Mouse (Mus musculus) cerebellum, adult 2 months (tissue): ENCODE data around the gene Nlgn2. TPM values are rescaled to one million over a fixed set of nuclear protein-coding genes. Genes with fewer than 3 reads are reported as not detected.
"Not testable (repeated sequence)": the region's sequence is repeated elsewhere in the genome, so short reads cannot be mapped to it uniquely, and the experiment has no call there.

Experiments
- DNase-seq, 2 experiments: peaks; one replicate each; pipeline ENCODE4 v3.0.0; 2021
- H3K27ac ChIP-seq: fragments of 200-500 bp; 2 replicates; pipeline ENCODE4 v1.5.1; 2012; ENCODE audit warnings: low read length, control low read depth, inconsistent platforms; ENCODE audit not compliant: insufficient read depth
- H3K27me3 ChIP-seq: fragments of 200-500 bp; 2 replicates; pipeline ENCODE4 v1.6.1; 2012; ENCODE audit warnings: inconsistent platforms, mild to moderate bottlenecking, low read length, moderate library complexity; ENCODE audit not compliant: control insufficient read depth, insufficient read depth
- H3K4me1 ChIP-seq: fragments of 200-500 bp; 2 replicates; pipeline ENCODE4 v1.6.1; 2011; ENCODE audit warnings: low read length; ENCODE audit not compliant: control insufficient read depth, insufficient read depth
- H3K4me3 ChIP-seq: fragments of 200-500 bp; replicated peaks from 2 replicates; pipeline ENCODE3; 2011; ENCODE audit warnings: mild to moderate bottlenecking, low read depth, low read length, control low read depth; ENCODE audit not compliant: insufficient read depth
- CTCF ChIP-seq: fragments of 200-500 bp; IDR thresholded peaks from 2 replicates; pipeline ENCODE4 v1.5.1; 2011; ENCODE audit warnings: low read depth, mild to moderate bottlenecking, control low read depth, low read length, moderate library complexity, borderline replicate concordance; ENCODE audit not compliant: insufficient read depth
- POLR2A ChIP-seq: fragments of 200-500 bp; IDR thresholded peaks from 2 replicates; pipeline ENCODE4 v1.6.1; 2011; ENCODE audit warnings: low read length, control low read depth, borderline replicate concordance; ENCODE audit not compliant: insufficient read depth
- WGBS: fragments of 180-500 bp; shearing (Covaris S2); methylation state at CpG from one replicate; pipeline ENCODE4 v1.1.7; 2018; 5-methylcytosine and 5-hydroxymethylcytosine counted together
- polyA plus RNA-seq: library from polyadenylated mRNA; depleted of rRNA; stranded (reverse); fragments of >200 nt; gene quantifications from 2 replicates; pipeline ENCODE4 v1.2.3, GENCODE M21; 2012

The Nlgn2 gene
- polyA plus RNA-seq, 1 experiment = 116 TPM

- 60% methylated on average over 4 of the region's 4 CpGs for WGBS
- TF ChIP-seq POLR2A = no peak
- no peak for TF ChIP-seq CTCF
- no peak for DNase-seq
- Histone ChIP-seq H3K4me3 (no peak overlapping the region), H3K27ac (no peak overlapping the region), H3K27me3 (no peaks in the 10 kb centered on the region; the same call in 1 of the 2 replicates), H3K4me1 (no peaks in the 10 kb centered on the region)
These were observed 34.9 kb upstream of the Nlgn2 start for GRCm38 (mm10) chr11:69872451-69872850.

GRCm38 (mm10) chr11:69871822-69872221 is 34.2 kb upstream of the Nlgn2 start:
- no peaks in the 10 kb centered on the region for H3K4me1 ChIP-seq
- no peak for TF ChIP-seq CTCF
- TF ChIP-seq POLR2A = no peak
- no peak overlapping the region for H3K4me3 ChIP-seq
- DNase-seq = no peak
- 89% methylated on average over 7 of the region's 7 CpGs for WGBS
- no peak overlapping the region for H3K27ac ChIP-seq
- H3K27me3 ChIP-seq = no peaks in the 10 kb centered on the region; the same call in 1 of the 2 replicates

DNA sequence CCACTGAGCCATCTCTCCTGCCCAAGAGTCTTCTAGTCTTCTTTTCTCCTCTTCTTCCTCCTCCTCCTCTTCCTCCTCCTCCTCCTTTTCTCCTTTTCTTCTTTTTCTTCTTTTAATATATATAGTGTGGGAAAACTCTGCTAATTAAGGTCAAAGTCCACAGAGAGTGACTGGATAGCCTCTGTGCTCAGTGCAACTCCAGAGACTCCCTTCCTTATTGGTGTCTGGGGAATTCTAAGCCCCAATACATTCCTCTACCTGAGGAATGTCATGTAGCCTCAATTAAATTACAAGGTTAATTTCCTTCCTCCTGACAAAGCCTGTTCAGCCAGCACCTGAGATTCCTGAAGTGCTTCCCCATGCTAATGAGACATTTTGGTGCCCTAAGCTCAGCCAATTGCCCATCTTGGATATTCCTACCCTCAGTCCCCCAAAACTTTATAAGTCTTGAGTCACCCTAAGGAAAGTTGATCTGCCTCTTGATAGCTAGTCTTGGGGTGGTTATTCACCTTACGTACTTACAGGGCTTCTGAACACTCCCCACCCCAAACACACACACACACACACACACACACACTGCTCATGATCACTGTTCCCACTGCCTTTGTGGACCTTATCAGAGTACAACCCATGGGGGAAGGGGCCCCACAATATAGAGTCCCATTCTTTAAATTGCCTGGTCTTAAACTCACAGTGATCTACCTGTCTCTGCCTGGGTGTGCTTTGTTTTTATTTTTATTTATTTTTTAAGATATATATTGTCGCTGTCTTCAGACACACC is 32.9 kb upstream of the Nlgn2 start:
- no peak for TF ChIP-seq POLR2A
- no peak for TF ChIP-seq CTCF
- H3K4me1 ChIP-seq = no peaks in the 10 kb centered on the region
- WGBS = 94% methylated on average over 2 of the region's 2 CpGs
- no peak for DNase-seq
- H3K4me3 ChIP-seq = no peak overlapping the region
- H3K27ac ChIP-seq = no peak overlapping the region
- no peaks in the 10 kb centered on the region; the same call in 1 of the 2 replicates for H3K27me3 ChIP-seq

GRCm38 (mm10) chr11:69867335-69867734 is 29.8 kb upstream of the Nlgn2 start:
- DNase-seq = no peak
- Histone ChIP-seq H3K4me3 (no peak overlapping the region), H3K27ac (no peak overlapping the region), H3K4me1 (no peaks in the 10 kb centered on the region), H3K27me3 (no peaks in the 10 kb centered on the region; the same call in 1 of the 2 replicates)
- TF ChIP-seq CTCF (no peak), POLR2A (no peak)
- WGBS = 73% methylated on average over 9 of the region's 9 CpGs

- H3K27ac ChIP-seq = no peak overlapping the region
- no peak overlapping the region for H3K4me3 ChIP-seq
- DNase-seq = no peak
- TF ChIP-seq POLR2A (no peak), CTCF (no peak)
- H3K27me3 ChIP-seq = no peaks in the 10 kb centered on the region; the same call in 1 of the 2 replicates
- no peaks in the 10 kb centered on the region for H3K4me1 ChIP-seq
- 79% methylated on average over 9 of the region's 9 CpGs for WGBS
These were observed 28.0 kb upstream of the Nlgn2 start for GRCm38 (mm10) chr11:69865561-69865960.

GRCm38 (mm10) chr11:69864138-69864860 is 26.7 kb upstream of the Nlgn2 start:
- TF ChIP-seq POLR2A (no peak), CTCF (no peak)
- no peak overlapping the region for H3K27ac ChIP-seq
- no peaks in the 10 kb centered on the region for H3K4me1 ChIP-seq
- no peak for DNase-seq
- WGBS = 20% methylated on average over 8 of the region's 8 CpGs
- H3K27me3 ChIP-seq = no peaks in the 10 kb centered on the region; the same call in 1 of the 2 replicates
- H3K4me3 ChIP-seq = no peak overlapping the region

GRCm38 (mm10) chr11:69863729-69864128 is 26.1 kb upstream of the Nlgn2 start:
- DNase-seq, H3K4me3 ChIP-seq, H3K27me3 ChIP-seq, H3K27ac ChIP-seq, H3K4me1 ChIP-seq: not testable (repeated sequence)
- WGBS = 82% methylated on average over 3 of the region's 3 CpGs
